Mouse (Mus musculus) kidney, adult 11 months (tissue): ENCODE data around the gene Xpo5.
A peak's percentile ranks its signal among the peaks of the same experiment; 100 is the strongest.

Experiments
- DNase-seq: peaks from one replicate; pipeline ENCODE4 v3.0.0; 2022

The Xpo5 gene

DNA sequence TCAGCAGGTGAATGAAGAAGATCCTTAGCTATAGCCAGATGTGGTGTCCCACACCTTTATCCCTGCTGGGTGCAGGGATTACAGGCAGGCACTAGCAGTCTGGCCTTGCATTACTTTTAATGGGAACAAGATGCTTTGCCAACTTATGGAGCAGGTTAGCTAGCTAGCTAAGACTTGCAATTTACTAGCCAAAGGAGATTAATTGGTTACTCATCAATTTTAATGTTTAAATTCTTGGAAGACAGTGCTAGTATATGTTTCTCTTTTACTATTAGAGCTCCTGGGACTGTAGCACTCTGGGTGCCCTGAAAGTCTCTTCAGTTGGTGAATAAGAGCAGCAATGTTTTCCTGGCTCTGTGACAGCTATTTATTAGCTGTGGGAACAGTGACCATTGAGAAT is 4.1 kb downstream of the Xpo5 start:
- peak; percentile 19 for DNase-seq

DNA sequence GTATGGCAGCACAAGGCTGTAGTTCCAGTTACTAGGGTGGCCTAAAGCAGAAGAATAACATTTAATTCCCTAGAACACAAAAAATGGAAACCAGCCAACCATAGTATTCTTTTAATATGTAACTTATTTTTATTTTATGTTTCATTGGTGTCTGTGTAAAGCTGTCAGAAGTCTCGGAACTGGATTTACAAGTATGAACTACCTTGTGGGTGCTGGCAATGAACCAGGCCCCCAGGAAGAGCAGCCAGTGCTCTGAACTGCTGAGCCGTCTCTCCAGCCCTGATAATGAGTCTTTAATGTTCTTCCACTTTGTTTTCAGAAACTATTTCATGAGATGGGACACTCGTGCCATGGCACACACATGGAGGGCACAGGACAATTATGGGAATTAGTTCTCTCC is 8.0 kb downstream of the Xpo5 start:
- peak; percentile 16 for DNase-seq

DNA sequence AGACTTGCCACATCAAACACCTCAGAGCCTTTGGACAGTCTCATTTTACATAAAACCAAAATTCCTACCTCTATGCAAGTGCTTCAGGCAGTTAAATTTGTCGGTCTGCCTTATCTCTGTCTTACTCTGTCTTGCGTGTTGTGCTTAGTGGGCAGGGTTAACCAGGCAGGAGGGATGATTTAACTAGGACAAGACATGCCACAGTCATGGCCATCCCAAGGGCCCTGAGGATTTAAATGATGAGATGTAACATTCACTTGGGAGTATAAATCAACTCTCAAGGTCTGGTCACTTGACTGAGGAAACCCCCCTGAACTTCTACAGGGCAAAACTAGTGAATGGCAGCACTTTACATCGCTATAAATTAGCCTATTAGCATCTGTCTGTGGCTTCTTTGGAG is 19.0 kb downstream of the Xpo5 start:
- DNase-seq: no peak

DNA sequence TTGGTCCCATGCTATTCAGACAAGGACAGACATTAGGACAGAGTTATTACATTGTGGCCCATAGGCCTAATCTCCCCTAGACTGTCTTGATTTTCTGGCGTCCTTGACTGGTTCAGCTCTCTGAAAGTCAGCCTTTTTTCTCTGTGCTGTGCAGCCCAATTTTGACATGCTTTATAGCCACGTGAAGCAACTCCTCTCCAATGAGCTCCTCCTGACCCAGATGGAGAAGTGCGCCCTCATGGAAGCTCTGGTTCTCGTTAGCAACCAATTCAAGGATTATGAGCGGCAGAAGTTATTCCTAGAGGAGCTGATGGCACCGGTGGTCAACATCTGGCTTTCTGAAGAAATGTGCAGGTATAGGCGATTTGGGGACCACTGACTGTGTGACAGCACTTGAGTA is 25.0 kb downstream of the Xpo5 start:
- DNase-seq: no peak

DNA sequence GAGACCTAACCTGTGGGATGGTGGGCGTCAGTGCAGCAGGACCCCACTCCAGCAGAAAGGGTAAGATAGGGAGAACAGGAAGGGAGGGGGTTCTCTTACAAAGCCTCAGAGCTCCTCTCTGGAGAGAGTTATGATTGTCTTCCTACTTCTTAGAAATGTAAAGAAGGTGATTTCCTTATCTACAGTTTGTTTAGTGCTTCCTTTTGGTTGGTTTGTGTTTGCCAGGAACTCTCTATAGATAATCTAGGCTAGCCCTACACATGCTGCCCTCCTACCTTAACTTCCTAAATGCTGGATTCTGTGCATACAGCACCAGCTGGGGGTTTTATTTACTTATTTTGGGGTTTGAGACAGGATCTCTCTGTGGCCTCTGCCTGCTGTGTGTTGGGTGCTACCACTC is 33.5 kb downstream of the Xpo5 start:
- DNase-seq: no peak

DNA sequence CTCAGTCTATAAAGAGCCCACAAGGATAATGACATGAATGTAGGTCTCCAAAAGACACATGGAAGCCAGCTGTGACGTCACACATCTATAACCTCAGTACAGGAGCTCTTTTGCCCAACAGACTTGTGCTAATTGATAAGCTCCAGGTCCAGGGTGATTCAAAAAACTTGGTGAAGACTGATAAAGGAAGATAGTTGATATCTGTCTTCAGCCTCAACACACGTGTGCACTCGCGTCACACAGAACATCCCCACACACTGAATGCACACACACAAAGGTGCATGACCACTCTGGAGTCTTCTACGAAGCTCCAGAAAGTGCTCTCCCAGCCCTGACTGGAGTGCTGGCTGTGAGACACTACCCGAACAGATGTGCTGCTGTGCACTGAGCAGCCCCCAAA is 34.5 kb downstream of the Xpo5 start:
- DNase-seq: no peak

DNA sequence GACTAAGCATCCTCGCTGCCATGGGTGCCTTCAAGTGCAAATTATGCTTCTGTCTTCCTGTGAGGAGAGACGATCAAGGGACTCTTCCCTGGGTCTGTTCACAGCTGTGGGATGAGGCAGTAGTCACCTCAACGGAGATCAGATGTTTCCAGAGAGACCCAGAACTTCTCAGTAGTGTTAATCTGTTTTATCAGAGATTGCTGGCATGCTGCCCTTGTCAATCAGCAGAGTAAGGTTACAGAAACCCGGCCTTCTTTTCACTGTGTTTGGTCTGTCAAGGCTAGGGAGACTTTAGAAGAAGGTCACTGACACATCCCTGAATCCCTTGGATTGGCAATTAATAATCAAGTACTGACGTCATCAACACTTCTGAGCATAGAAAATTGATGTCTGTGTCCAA is 34.9 kb downstream of the Xpo5 start:
- no peak for DNase-seq

DNA sequence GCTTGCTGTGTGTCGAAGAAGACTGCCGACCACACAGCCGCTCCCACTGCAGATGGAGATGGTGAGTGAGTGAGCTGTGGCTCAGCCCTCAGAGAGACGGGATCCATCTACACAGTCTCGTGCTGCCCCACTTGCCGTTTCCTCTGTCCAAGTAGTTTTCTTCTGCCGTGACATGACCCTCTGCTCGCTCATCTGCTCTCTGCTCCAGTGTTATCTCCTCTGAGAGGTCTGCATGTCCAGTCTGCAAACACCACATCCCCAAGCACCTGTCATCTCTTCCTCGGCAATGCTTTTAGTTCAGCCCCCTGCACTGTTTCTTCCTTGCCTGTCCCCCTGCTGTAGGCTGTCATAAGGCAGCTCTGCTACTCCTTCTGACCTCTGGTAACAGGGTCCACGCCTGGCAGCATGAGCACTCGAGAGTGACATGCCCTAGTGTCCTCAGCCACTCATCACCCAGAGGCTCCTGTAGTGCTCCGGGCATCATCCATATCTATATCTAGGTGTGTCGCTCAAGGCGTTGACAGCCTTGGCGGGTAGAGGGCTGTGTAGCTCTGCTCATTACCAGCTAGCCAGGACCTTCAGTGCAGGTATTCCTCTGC is 37.0 kb downstream of the Xpo5 start:
- no peak for DNase-seq

DNA sequence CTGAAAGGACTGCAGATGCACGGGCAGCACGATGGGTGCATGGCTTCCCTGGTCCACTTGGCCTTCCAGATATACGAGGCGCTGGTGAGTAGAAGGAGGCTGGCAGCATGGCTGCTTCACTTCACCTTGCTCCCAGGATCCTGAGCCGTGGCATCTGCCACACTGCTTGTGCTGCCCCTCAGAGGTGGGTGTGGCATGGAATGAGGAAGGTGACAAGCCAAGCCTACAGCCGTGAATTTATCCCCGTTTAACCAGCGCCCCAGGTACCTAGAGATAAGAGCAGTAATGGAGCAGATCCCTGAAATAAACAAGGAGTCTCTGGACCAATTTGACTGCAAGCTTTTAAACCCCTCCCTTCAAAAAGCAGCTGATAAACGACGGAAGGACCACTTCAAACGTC is 38.9 kb downstream of the Xpo5 start:
- no peak for DNase-seq

DNA sequence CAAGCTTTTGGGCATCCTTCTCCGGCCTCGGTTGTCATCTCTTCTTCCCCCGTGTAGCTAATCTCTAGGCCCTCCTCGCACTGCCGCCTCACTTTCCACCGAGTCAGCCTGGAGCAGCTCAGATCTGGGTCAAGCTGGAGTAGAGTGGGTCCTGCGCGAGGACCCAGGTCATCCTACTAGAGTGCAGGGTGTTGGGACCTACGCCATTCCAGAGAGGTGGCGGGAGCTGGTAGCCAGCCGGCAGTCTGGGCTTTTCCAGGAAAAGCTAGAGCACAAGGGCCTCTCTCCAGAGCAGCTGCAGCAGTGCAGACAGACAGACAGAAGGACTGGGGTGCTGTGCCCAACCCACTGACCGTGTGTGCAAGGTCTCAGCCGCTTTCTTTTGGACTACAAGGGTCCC is 39.7 kb downstream of the Xpo5 start:
- no peak for DNase-seq

DNA sequence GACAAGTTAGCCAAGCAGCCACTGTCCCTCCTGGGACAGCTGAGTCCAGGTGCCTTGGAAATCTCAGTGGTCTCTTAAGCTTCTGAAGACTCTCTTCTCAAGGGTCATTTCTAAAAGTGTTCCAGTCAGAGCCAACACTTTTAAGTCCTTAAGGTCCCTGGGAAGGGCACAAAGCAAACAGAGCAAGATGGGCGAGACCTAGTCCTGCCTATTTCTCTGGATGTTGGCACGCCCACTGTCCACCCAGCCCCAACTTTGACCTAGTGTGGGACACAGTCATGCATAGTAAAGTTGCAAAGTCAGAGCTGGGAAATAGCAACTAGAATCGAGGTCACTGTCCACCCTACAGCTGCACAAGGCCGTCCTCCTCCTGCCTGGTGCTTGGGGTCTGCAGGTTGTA is 40.4 kb downstream of the Xpo5 start:
- no peak for DNase-seq

DNA sequence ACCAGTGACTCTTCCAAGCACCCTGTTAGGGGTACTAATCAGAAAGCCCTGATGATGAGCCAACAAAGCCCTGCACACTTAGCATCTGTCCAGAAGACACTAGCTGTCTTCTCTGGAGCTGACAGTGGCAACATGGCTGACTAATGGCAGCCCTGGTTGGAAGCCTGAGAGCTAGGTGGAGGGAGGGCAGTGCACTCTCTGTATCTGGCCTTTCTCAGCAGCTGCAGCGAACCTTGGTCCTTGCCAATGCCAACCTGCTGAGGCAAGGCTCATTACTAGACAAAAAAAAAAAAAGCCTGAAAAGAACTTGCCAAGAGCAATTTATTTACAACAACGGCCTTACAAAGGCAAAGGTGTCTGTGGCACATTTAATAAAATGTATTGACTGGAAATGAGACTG is 41.0 kb downstream of the Xpo5 start:
- DNase-seq: peak; percentile 52

DNA sequence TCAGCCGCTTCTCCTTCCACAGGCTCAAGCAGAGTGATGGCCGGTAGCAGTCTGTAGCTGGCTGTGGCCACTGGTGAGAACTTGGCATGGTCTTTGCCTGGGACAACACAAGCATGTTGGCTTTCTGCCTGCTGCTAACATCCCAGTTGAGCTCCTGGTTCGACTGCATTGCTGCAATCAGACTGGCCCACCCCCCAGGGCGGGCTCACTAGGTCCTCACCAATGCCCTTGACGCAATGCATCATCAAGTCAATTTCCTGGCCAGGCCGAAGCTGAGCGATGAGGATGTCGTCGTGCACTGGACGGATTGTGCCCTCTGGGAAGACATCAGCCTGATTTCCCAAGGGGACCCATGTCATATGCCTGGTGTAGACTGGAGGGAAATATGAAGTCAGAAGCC is 42.0 kb downstream of the Xpo5 start:
- DNase-seq: no peak

DNA sequence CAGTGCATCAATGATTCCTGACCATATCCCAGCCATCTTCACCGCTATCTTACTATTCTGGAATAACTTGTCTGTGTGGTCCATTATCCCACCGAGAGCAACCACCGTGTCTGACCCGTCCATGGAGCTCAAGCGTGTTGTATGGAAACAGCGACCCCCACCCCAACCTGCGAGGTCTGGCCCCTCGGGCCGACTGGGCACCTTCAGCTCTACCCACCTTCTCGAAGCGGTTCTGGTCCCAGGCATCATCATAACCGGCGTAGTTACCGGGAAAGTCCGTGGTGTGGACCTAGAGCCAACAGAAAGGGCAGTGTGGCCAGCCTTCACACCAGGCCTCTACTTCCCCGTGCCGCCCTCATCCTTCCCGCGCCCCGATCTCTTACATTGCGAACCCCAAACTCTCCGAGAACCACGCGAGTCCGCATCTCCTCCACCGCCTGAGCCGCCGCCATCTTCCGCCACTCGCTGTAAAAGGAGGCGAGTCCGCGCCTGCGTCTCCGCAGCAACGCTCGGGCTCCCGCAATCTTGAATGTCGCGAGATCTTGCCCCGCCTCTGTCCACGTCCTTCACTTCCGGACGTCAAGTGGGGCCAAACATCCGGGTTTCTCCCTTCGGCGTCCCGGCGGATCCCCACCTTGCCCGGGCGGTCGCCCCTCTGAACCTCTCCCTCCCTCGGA is 45.1 kb downstream of the Xpo5 start, which contains the start of the genes Polr1c and Yipf3:
Gene Polr1c, minus strand, starts transcription at position 543 of the 677 bp plus-strand sequence.
Gene Yipf3, plus strand, starts transcription at position 569 of the 677 bp plus-strand sequence.
- DNase-seq: peak; percentile 94

DNA sequence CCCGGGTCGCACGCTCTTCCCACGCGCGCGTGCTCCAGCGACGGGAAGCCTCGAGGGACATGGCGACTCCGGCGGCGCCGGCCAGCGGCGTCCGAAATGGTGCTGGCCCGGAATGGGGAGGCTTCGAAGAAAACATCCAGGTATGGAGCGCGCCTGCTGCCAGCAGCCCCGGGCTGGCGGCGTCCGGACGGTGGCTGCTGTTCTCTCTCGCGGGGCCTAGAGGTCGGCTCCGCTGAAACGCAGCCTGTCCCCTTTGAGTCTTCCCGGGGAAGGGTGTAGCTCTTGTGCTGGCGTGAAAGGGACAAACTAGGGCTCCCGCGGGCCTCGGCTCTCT is 45.6 kb downstream of the Xpo5 start:
- DNase-seq: no peak

DNA sequence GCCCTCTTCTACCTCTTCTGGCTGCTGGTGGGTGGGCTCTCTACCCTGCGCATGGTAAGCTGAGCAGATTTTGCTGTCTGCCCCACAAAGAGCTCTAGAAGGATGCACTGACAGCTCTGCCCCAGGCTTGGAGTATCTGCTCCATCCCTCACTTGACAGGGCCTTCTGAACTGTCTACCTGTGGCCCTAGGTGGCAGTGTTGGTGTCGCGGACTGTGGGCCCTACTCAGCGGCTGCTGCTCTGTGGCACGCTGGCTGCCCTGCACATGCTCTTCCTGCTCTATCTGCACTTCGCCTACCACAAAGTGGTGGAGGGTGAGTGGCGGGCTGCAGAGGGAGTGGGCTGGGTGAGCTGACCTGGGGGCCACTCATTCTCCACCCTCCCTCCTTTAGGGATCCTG is 48.6 kb downstream of the Xpo5 start:
- DNase-seq: no peak

DNA sequence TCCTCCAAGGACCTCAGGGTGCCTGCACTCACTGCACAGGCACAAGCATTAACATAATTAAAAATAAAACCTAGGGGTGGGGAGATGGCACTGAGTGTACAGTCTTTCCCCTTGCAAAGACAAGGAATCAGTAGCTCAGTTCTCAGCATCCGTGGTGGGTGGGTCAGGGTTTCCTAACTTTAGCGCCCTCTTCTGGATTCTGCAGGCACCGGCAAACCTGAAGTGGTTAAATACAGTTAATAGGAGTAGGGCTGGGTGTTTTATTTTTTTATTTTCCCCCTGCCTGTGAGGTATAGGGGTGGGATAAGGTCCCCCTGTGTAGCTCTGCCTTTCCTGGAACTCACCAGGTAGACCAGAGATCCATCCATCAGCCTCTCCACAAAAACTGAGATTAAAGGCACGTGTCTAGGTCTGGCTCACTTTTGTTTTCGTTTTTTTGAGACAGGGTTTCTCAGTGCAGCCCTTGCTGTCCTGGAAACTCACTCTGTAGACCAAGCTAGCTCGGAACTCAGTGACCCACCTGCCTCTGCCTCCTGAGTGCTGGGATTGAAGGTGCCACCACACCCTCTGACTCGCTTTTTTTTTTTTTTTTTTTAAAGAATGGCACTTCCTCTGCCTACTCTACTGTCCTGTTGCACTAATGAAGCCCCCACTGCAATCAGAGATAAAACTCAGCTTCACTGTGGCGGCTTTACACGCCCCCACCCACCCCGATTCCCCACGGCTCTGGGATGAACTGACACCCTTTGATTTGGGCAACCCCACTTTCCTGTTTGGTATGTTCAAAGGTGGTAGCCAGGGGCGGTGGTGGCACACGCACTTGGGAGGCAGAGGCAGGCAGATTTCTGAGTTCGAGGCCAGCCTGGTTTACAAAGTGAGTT is 50.2 kb downstream of the Xpo5 start:
- no peak for DNase-seq

DNA sequence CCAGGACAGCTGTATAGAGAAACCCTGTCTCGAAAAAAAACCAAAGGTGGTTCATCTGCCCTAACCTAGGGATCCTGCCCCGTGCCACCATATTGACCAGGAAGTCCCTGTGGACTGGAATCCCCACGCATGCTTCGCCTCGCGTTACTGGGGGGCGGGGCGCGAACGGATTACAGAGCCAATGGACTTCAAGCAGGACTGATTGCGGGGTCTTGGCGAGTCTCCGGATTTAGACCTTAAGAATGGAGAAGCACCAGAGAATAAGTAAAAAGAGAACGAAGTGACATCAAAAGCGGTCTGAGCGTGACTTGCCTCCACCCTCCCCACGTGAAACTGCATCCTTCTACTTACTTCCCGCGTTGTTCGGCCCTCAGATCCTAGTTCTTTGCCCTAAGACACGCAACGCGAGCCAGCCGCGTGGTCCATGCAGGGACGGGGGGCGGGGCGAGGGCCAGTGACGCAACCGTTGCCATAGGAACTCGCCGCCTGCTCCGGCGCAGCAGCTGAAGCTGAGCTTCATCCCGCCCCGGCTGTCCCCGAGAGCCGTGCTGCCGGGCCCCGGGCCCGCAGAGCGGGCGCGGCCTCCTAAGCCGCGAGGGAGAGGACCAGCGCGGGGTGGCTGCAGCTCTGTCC is 51.0 kb downstream of the Xpo5 start, which contains the start of gene Lrrc73:
Gene Lrrc73, plus strand, starts transcription at position 80 of the 633 bp plus-strand sequence.
- DNase-seq: peak; percentile 82

DNA sequence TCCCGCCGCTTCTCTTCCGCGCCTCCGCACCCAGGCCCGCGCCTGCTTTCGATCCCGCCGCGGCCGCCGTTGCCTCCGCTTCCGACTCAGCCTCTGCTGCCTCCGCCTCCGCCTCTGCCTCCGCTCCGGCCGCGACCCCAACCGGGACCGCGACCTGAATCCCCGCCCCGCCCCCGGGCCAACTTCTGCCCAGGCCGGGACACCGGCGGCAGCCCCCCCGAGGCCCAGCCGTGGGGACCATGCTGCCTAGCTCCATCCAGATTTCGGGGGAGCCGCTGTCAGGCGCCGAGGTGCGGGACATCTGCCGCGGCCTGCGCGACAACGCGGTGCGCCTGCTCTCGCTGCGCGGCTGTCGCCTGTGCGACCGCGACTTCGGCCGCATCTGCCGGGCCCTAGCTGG is 51.5 kb downstream of the Xpo5 start:
- DNase-seq: no peak

DNA sequence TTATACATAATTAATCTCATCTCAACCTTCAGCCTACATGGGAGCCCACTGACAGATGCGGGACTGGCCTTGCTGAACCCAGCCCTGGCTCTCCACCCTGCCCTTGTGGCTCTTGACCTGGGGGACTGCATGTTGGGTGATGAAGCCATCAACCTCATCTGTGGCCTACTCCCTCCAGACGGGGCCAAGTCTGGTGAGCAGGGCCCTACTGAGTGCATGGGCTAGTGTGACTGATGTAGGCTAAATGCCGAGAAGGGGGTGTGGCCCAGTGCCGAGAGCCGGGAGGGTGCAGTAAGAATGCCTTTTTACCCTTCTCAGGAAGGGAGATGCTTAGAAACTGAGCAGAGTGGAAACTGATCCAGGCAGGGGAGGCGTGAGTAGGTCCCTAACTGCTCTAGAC is 52.6 kb downstream of the Xpo5 start:
- no peak for DNase-seq

DNA sequence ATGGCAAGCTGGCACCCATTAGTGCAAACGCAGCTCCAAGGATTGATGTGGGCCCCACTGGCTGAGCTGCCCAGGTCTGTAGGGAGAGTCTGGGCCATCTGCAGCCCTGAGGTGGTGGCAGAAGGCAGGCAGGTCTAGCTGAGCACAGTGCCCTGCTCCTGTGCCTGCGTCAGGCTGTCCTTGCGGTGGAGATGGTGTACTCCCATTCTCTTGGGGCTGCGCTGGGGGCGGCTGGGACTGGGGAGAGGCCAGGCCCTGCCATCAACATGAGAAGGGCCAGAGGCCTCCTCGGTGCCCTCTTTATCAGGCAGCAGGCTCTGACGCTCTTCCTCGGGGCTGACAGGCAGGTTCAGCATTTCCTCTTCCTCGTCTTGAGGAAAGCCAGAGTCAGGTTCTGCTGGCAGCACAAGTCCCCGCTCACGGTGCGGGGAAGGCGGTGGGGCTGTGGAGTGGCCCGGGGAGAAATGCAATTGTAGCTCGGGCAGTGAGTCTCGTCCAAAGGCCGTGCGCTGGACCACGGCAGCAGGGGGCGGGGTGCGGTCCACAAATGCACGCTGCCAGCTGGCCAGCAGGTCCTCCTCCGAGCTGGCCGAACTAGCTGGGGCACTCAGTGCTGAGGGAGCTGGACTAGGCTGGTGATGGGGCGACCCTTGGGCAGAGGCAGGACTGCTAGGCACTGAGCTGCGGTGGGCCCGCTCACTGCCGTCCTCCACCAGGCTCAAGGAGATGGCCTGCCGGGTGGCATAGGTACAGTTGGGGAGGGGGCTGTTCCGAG is 55.9 kb downstream of the Xpo5 start:
- DNase-seq: no peak

DNA sequence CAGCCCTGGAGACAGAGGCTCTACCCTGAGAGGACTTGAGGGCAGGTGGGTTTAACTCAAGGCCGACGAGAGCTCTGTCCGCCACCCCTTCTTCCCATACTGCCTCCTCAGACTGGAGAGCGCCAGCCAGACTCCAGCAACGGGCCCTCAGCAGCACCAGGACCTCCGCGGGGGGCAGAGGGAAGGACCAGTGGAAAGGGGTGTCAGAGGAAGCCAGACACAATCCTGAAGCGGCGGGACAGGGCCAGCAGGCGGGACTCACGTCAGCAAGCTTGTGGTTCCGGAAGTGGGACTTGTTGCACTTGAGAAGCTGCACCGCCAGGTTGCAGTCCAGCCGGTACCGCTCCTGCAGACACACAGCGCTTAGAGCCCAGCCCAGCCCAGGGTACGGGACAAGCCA is 57.1 kb downstream of the Xpo5 start:
- DNase-seq: no peak

DNA sequence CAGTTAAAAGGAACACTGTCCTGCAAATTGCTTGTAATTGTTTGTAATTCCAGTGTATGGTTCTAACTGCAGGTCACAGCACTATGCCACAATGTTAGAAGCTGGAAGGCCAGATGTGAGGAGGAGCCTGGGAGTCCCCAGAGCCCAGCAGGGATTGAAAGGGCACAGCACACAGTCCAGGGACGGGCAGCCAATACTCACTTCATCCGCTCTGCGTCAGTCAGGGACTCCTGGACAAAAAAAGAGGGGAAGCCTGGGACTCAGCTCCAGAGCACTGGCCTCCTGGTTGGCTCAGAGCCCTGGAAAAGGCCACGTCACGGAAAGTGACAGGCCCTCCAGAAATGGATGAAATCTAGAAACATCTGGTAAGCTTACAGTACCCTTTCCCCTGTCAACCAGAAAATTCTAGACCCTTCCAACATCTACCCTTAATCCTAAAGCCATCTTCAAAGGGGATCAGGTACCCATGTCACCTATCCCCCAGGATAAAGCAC is 59.7 kb downstream of the Xpo5 start:
- no peak for DNase-seq
